13 mouse cellular contexts compared by ENCODE assay signal in the genomic region with DNA sequence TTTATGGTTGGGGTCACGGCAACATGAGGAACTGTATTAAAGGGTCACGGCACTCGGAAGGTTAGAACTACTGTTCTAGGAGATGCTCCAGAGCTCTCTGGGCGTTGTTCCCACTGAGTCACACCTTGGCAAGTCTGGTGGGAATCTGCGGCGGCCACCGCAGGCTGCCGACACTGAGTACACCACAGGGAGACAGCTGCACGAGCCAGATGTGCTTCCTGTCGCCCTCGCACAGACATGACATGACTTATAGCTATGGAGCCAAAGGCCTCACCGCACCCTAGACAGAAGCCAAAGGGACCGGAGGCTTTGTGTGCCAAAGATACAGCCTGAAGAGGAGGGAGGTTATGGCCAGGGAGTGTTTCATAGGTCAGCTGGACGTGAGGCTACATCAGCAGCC. TPM values are rescaled to one million over a fixed set of nuclear protein-coding genes. Genes with fewer than 3 reads are reported as not detected.
DNase-seq lines count a peak whose midpoint lies in the region; ATAC-seq and TF ChIP-seq lines count a peak whose summit lies in the region.
"Had no signal": no experiment of that assay in that cellular context is flagged by ENCODE, and none has a peak within 500 bp of the region (broad histone marks: within the 10 kb centered on the region; RNA-seq: fewer than 3 reads in every experiment).

No protein-coding gene starts in this region.

- no peak for TF ChIP-seq EP300 in heart, adult 2 months (IDR thresholded peaks at IDR 0.05; ENCODE audit: insufficient read depth, low read depth, low read length)
- TF ChIP-seq EP300 in heart, postnatal 0 days (IDR thresholded peaks at IDR 0.05; ENCODE audit: low read depth) = no peak

- no peak overlapping the region for H3ac ChIP-seq in myocyte (ENCODE audit: control insufficient read depth, insufficient read length)

- peak; percentile 60 to 61 for DNase-seq in heart, adult 2 months
- DNase-seq in adrenal gland, postnatal 25 days = peak; percentile 45
- DNase-seq in heart, postnatal 0 days (ENCODE audit: low spot score) = no peak
- DNase-seq in midbrain, embryonic 14.5 days = no peak
- DNase-seq in hindbrain, embryonic 10.5 days (ENCODE audit: low spot score) = no peak
- no peak for DNase-seq in cerebellum, adult 11 months
- DNase-seq: lung, postnatal 36 days had no signal

- no peaks in the 10 kb centered on the region for H3K36me3 ChIP-seq in heart, adult 2 months (ENCODE audit: control insufficient read depth, insufficient read depth, low read length)
- no peaks in the 10 kb centered on the region for H3K36me3 ChIP-seq in heart, embryonic 11.5 days (ENCODE audit: control insufficient read depth, insufficient read depth, low read length)
- no peaks in the 10 kb centered on the region for H3K36me3 ChIP-seq in heart, postnatal 0 days (replicated peaks; ENCODE audit: control insufficient read depth, insufficient read depth, low read length)
- peaks cover 7% of the 10 kb centered on the region for H3K36me3 ChIP-seq in myocyte (ENCODE audit: control insufficient read depth, insufficient read depth)
- H3K36me3 ChIP-seq in midbrain, embryonic 14.5 days (ENCODE audit: control insufficient read depth, insufficient read depth, low read length) = peaks cover 2% of the 10 kb centered on the region; the same call in 1 of the 2 replicates
- H3K36me3 ChIP-seq in hindbrain, embryonic 10.5 days = peaks cover 7% of the 10 kb centered on the region

- 42% methylated on average over 14 of the region's 14 CpGs for WGBS in heart, adult 2 months
- WGBS in heart, embryonic 11.5 days (ENCODE audit: insufficient replicate concordance) = 69% methylated on average over 14 of the region's 14 CpGs
- WGBS in heart, postnatal 0 days = 56% methylated on average over 14 of the region's 14 CpGs
- 84% methylated on average over 14 of the region's 14 CpGs for WGBS in midbrain, embryonic 14.5 days
- WGBS in hindbrain, embryonic 10.5 days = 62% methylated on average over 14 of the region's 14 CpGs

- H3K9ac ChIP-seq in heart, adult 2 months (ENCODE audit: low read depth, low read length) = no peak overlapping the region
- no peak overlapping the region for H3K9ac ChIP-seq in heart, embryonic 11.5 days (ENCODE audit: low read depth, low read length)
- H3K9ac ChIP-seq in heart, postnatal 0 days (replicated peaks; ENCODE audit: low read depth, low read length) = no peak overlapping the region
- no peak overlapping the region for H3K9ac ChIP-seq in midbrain, embryonic 14.5 days (replicated peaks; ENCODE audit: low read length)
- H3K9ac ChIP-seq: limb, embryonic 12.5 days had no signal

- no peak for TF ChIP-seq POLR2A in heart, adult 2 months (IDR thresholded peaks at IDR 0.05; ENCODE audit: insufficient read depth, low read depth, low read length)
- TF ChIP-seq POLR2A in myocyte (IDR thresholded peaks at IDR 0.05; ENCODE audit: insufficient read length, low read depth) = no peak

- intact Hi-C loops in heart, adult 2 months (cut with DNase I) = no loop called here

- no peaks in the 10 kb centered on the region for H3K79me2 ChIP-seq in heart, adult 2 months (replicated peaks; ENCODE audit: control insufficient read depth, insufficient read depth, low read length)
- no peaks in the 10 kb centered on the region for H3K79me2 ChIP-seq in myocyte (ENCODE audit: control insufficient read depth, insufficient read depth)

- no peak for ATAC-seq in heart, embryonic 11.5 days (replicated peaks; ENCODE audit: insufficient number of reproducible peaks, low FRiP score, low TSS enrichment)
- ATAC-seq in heart, postnatal 0 days (ENCODE audit: insufficient read depth, low read depth) = peak; percentile 49
- no peak for ATAC-seq in midbrain, embryonic 14.5 days (ENCODE audit: low FRiP score, low TSS enrichment)
- ATAC-seq: hindbrain, postnatal 0 days had no signal

- H3K4me3 ChIP-seq in heart, adult 2 months = no peak overlapping the region
- no peak overlapping the region for H3K4me3 ChIP-seq in heart, embryonic 11.5 days (ENCODE audit: low read depth, low read length)
- no peak overlapping the region for H3K4me3 ChIP-seq in heart, postnatal 0 days (ENCODE audit: low read depth, low read length)
- no peak overlapping the region for H3K4me3 ChIP-seq in myocyte
- no peak overlapping the region for H3K4me3 ChIP-seq in midbrain, embryonic 14.5 days (replicated peaks; ENCODE audit: low read depth, low read length)
- H3K4me3 ChIP-seq in hindbrain, embryonic 10.5 days = no peak overlapping the region
- H3K4me3 ChIP-seq: forebrain, embryonic 10.5 days; limb, embryonic 12.5 days had no signal

- H3K27ac ChIP-seq in heart, adult 2 months = no peak overlapping the region
- H3K27ac ChIP-seq in heart, embryonic 11.5 days (ENCODE audit: low read depth, low read length) = no peak overlapping the region
- H3K27ac ChIP-seq in heart, postnatal 0 days (ENCODE audit: low read depth) = no peak overlapping the region
- no peak overlapping the region for H3K27ac ChIP-seq in midbrain, embryonic 14.5 days (replicated peaks; ENCODE audit: low read depth, low read length)
- no peak overlapping the region; the same call in 1 of the 2 replicates for H3K27ac ChIP-seq in hindbrain, embryonic 10.5 days
- H3K27ac ChIP-seq: forebrain, embryonic 10.5 days; limb, embryonic 12.5 days had no signal

- no peak for TF ChIP-seq CTCF in heart, adult 2 months (IDR thresholded peaks at IDR 0.05)
- no peak for TF ChIP-seq CTCF in heart, postnatal 0 days (IDR thresholded peaks at IDR 0.05; ENCODE audit: low read depth)

- no peaks in the 10 kb centered on the region; the same call in 1 of the 2 replicates for H3K4me1 ChIP-seq in heart, adult 2 months (ENCODE audit: control insufficient read depth, insufficient read depth, low read length)
- H3K4me1 ChIP-seq in heart, embryonic 11.5 days (ENCODE audit: control insufficient read depth, insufficient read depth, low read length) = 0 out of 2 replicates have a peak, but pooled peaks cover 4% of the 10 kb centered on the region
- no peaks in the 10 kb centered on the region for H3K4me1 ChIP-seq in heart, postnatal 0 days (ENCODE audit: control insufficient read depth, insufficient read depth)
- peaks cover 27% of the 10 kb centered on the region for H3K4me1 ChIP-seq in midbrain, embryonic 14.5 days (ENCODE audit: control insufficient read depth, insufficient read depth, low read length)
- peaks cover 52% of the 10 kb centered on the region for H3K4me1 ChIP-seq in hindbrain, embryonic 10.5 days (replicated peaks)

- no peaks in the 10 kb centered on the region for H3K27me3 ChIP-seq in heart, adult 2 months (ENCODE audit: control insufficient read depth, insufficient read depth, low read length)
- H3K27me3 ChIP-seq in heart, embryonic 11.5 days (ENCODE audit: control insufficient read depth, insufficient read depth, low read length) = no peaks in the 10 kb centered on the region
- H3K27me3 ChIP-seq in heart, postnatal 0 days (ENCODE audit: control insufficient read depth, insufficient read depth, low read length) = no peaks in the 10 kb centered on the region
- H3K27me3 ChIP-seq in myocyte (ENCODE audit: control insufficient read depth, insufficient read depth, insufficient read length) = no peaks in the 10 kb centered on the region
- no peaks in the 10 kb centered on the region for H3K27me3 ChIP-seq in midbrain, embryonic 14.5 days (ENCODE audit: control insufficient read depth, insufficient read depth, low read length)
- peaks cover 7% of the 10 kb centered on the region; the same call in 1 of the 2 replicates for H3K27me3 ChIP-seq in hindbrain, embryonic 10.5 days (ENCODE audit: insufficient read depth, poor library complexity, severe bottlenecking)
- H3K27me3 ChIP-seq: limb, embryonic 12.5 days had no signal

- no peak overlapping the region for H3K4me2 ChIP-seq in heart, embryonic 11.5 days
- H3K4me2 ChIP-seq in heart, postnatal 0 days (ENCODE audit: low read depth, low read length) = no peak overlapping the region
- peak overlapping the region; percentile 57 for H3K4me2 ChIP-seq in myocyte (ENCODE audit: low read depth)
- H3K4me2 ChIP-seq in midbrain, embryonic 14.5 days (ENCODE audit: low read length) = no peak overlapping the region
- H3K4me2 ChIP-seq: limb, embryonic 12.5 days had no signal

- H3K9me3 ChIP-seq in heart, embryonic 11.5 days (replicated peaks; ENCODE audit: control insufficient read depth, low read length) = no peaks in the 10 kb centered on the region
- H3K9me3 ChIP-seq in heart, postnatal 0 days (replicated peaks; ENCODE audit: control insufficient read depth, low read length) = no peaks in the 10 kb centered on the region
- no peaks in the 10 kb centered on the region for H3K9me3 ChIP-seq in midbrain, embryonic 14.5 days (ENCODE audit: control insufficient read depth, low read length)
- no peaks in the 10 kb centered on the region for H3K9me3 ChIP-seq in hindbrain, embryonic 10.5 days
- H3K9me3 ChIP-seq: forebrain, embryonic 10.5 days; limb, embryonic 12.5 days had no signal

RNA-seq across cellular contexts. Expression of gene Npc2, which starts 22.3 kb away (rescaled TPM):
- 10 to 100 TPM; 27.2 to 27.6 TPM for total RNA-seq in heart, adult 2 months (2021)
- polyA plus RNA-seq in heart, adult 2 months (2012; rRNA removed) = 59.5 and 72.3 TPM in 2 replicates
- polyA plus RNA-seq in heart, embryonic 11.5 days (2014; fragmentation: Nextera tagmentation; extraction: Ambion mirVana) = 52.0 and 55.6 TPM in 2 replicates
- total RNA-seq in adrenal gland, postnatal 25 days (2021) = 68.1 and 74.3 TPM in 2 replicates
- total RNA-seq in heart, postnatal 0 days (2014; rRNA removed; ENCODE audit: low replicate concordance) = 51.3 and 57.1 TPM in 2 replicates
- 44.6 and 48.4 TPM in 2 replicates for polyA plus RNA-seq in heart, postnatal 0 days (2015; fragmentation: Nextera tagmentation; extraction: Ambion mirVana)
- 188 TPM for polyA plus RNA-seq in myocyte (2012; fragmentation: generic; extraction: Trizol)
- 56.2 and 61.0 TPM in 2 replicates for polyA plus RNA-seq in midbrain, embryonic 14.5 days (2014; fragmentation: Nextera tagmentation; extraction: Ambion mirVana)
- 77.2 and 89.0 TPM in 2 replicates for polyA plus RNA-seq in hindbrain, embryonic 10.5 days (2016; fragmentation: Nextera tagmentation; extraction: Ambion mirVana)

RNA-seq across cellular contexts. Expression of gene Isca2, which starts 22.4 kb away (rescaled TPM):
- 10 to 100 TPM; 87.1 to 90.3 TPM for total RNA-seq in heart, adult 2 months (2021)
- polyA plus RNA-seq in heart, adult 2 months (2012; rRNA removed) = 91.0 and 133 TPM in 2 replicates
- polyA plus RNA-seq in heart, embryonic 11.5 days (2014; fragmentation: Nextera tagmentation; extraction: Ambion mirVana) = 133 and 142 TPM in 2 replicates
- 67.6 and 83.1 TPM in 2 replicates for total RNA-seq in adrenal gland, postnatal 25 days (2021)
- total RNA-seq in heart, postnatal 0 days (2014; rRNA removed; ENCODE audit: low replicate concordance) = 106 and 109 TPM in 2 replicates
- 159 and 165 TPM in 2 replicates for polyA plus RNA-seq in heart, postnatal 0 days (2015; fragmentation: Nextera tagmentation; extraction: Ambion mirVana)
- polyA plus RNA-seq in myocyte (2012; fragmentation: generic; extraction: Trizol) = 51.2 TPM
- 133 and 146 TPM in 2 replicates for polyA plus RNA-seq in midbrain, embryonic 14.5 days (2014; fragmentation: Nextera tagmentation; extraction: Ambion mirVana)
- 160 and 181 TPM in 2 replicates for polyA plus RNA-seq in hindbrain, embryonic 10.5 days (2016; fragmentation: Nextera tagmentation; extraction: Ambion mirVana)

RNA-seq across cellular contexts. Expression of gene Syndig1l, which starts 52.0 kb away (rescaled TPM):
- not detected for total RNA-seq in heart, adult 2 months (2021)
- not detected in 2 replicates for polyA plus RNA-seq in heart, adult 2 months (2012; rRNA removed)
- polyA plus RNA-seq in heart, embryonic 11.5 days (2014; fragmentation: Nextera tagmentation; extraction: Ambion mirVana) = not detected in 2 replicates
- total RNA-seq in adrenal gland, postnatal 25 days (2021) = not detected in 2 replicates
- not detected in 2 replicates for total RNA-seq in heart, postnatal 0 days (2014; rRNA removed; ENCODE audit: low replicate concordance)
- not detected in 2 replicates for polyA plus RNA-seq in heart, postnatal 0 days (2015; fragmentation: Nextera tagmentation; extraction: Ambion mirVana)
- not detected for polyA plus RNA-seq in myocyte (2012; fragmentation: generic; extraction: Trizol)
- 8.4 and 10.5 TPM in 2 replicates for polyA plus RNA-seq in midbrain, embryonic 14.5 days (2014; fragmentation: Nextera tagmentation; extraction: Ambion mirVana)
- polyA plus RNA-seq in hindbrain, embryonic 10.5 days (2016; fragmentation: Nextera tagmentation; extraction: Ambion mirVana) = 1.5 TPM in 1 of 2 replicates, not detected in the other
- total RNA-seq: neutrophil, adult 5-6 weeks had no signal
- polyA plus RNA-seq: limb, embryonic 12.5 days had no signal

Comparison
In these comparisons a context has a peak if more than half of its experiments do, and no peak if none do; other contexts are left out.
1. DNase-seq: peak in heart, adult 2 months (2 of 2) and adrenal gland, postnatal 25 days (single experiment); none in heart, postnatal 0 days (single experiment), midbrain, embryonic 14.5 days (single experiment), hindbrain, embryonic 10.5 days (single experiment) and cerebellum, adult 11 months (single experiment).